Mouse (Mus musculus): ENCODE results near the gene C1qtnf9. TPM values are rescaled to one million over a fixed set of nuclear protein-coding genes. Genes with fewer than 3 reads are reported as not detected.

C1qtnf9 gene
- polyA plus RNA-seq, 1 experiment from 2014 or later = 0.12 TPM

DNA sequence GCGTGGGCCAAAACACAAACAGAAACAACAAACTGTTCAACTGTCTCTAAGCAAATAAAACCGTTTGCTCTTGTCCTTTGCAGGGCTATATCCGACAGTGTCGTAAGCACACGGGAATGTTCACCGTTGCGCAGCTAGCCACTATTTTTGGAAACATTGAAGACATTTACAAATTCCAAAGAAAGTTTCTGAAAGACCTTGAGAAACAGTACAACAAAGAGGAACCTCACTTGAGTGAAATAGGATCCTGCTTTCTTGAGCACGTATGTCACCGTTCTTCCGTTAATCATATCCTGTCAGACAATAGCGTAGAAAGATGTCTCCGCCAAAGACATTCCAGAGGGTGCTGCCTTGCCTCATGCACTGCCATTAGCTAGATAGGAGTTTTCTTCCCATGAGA, 18.1 kb upstream of the C1qtnf9 start:
- Histone ChIP-seq H3K27me3 (ENCODE audit: insufficient read depth, low read length) (no peaks in the 10 kb centered on the region), H3K27ac (ENCODE audit: low read depth) (no peak overlapping the region), H3K9ac (no peak overlapping the region), H3K4me2 (no peak overlapping the region), H3K9me3 (ENCODE audit: low read depth, low read length) (no peaks in the 10 kb centered on the region), H3K36me3 (ENCODE audit: insufficient read depth) (peaks cover 18% of the 10 kb centered on the region), H3K4me3 (ENCODE audit: low read depth, low read length) (no peak overlapping the region), H3K4me1 (ENCODE audit: insufficient read depth) (0 out of 2 replicates have a peak, but pooled peaks cover 1% of the 10 kb centered on the region)
- DNase-seq = no peak
- no peak for ATAC-seq (ENCODE audit: insufficient read depth)
- 55% methylated on average over 12 of the region's 12 CpGs for WGBS
- no peak for TF ChIP-seq CTCF (IDR thresholded peaks at IDR 0.05; ENCODE audit: low read depth)

DNA sequence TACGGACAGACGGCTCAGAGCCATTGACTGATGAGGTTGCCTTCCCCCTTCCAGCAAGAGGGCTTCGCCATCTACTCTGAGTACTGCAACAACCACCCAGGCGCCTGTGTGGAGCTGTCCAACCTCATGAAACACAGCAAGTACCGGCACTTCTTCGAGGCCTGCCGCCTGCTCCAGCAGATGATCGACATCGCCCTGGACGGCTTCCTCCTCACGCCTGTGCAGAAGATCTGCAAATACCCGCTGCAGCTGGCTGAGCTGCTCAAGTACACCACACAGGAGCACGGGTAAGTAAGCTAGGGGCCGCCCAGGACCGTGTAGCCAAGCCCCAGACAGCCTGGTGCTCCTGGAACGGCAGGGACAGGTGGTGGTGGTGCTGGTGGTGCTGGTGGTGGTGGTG, 16.4 kb upstream of the C1qtnf9 start:
- Histone ChIP-seq H3K9me3 (ENCODE audit: low read depth, low read length) (no peaks in the 10 kb centered on the region), H3K36me3 (ENCODE audit: insufficient read depth) (peaks cover 19% of the 10 kb centered on the region), H3K9ac (no peak overlapping the region), H3K27ac (ENCODE audit: low read depth) (no peak overlapping the region), H3K27me3 (ENCODE audit: insufficient read depth, low read length) (no peaks in the 10 kb centered on the region), H3K4me1 (ENCODE audit: insufficient read depth) (no peaks in the 10 kb centered on the region), H3K4me3 (ENCODE audit: low read depth, low read length) (no peak overlapping the region), H3K4me2 (no peak overlapping the region)
- ATAC-seq (ENCODE audit: insufficient read depth) = no peak; the same call in 1 of the 2 replicates
- no peak for TF ChIP-seq CTCF (IDR thresholded peaks at IDR 0.05; ENCODE audit: low read depth)
- no peak for DNase-seq
- WGBS = 83% methylated on average over 16 of the region's 16 CpGs

DNA sequence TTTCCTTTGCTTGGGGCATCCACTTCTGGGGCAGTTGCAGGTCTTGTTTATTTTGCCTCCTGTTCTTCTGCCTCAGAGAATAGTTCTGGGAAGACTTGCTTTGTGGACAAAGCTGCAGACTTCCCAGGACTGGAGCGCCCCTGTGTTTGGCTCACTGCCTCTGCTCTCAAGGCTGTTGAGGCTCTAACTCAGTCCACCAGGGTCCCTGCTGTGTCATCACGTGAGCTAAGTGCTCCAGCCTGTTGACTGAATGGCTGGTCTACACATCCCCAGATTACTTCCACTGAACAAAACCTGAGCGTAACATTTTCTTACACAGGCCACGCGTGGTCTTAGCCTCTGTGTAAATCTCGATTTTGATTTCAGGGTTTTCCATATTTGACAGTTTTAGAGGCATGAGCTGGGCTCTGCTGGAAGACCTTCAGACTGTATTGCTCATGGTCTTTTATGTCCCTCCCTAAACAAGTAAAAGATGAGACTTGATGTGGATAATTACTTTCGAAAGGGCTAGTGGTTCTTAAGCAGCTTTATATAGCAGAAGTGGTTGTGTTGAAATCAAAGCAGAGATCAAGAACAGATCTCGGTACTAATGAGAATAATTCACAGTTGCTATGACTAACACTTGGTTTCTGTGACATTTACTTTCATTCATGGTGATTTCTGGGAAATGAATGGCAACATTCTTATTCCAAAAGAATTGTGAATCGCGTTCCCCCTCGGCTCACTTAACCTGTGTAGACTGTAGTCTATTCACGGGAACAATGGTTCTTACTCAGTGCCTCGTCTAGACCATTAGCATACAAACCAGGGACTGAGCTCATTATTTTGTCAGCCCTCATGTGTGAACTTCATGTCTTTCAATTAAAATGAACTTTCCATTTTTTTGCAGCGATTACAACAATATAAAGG, 14.8 kb upstream of the C1qtnf9 start:
- Histone ChIP-seq H3K4me3 (ENCODE audit: low read depth, low read length) (no peak overlapping the region), H3K9ac (no peak overlapping the region), H3K36me3 (ENCODE audit: insufficient read depth) (peaks cover 10% of the 10 kb centered on the region), H3K27me3 (ENCODE audit: insufficient read depth, low read length) (no peaks in the 10 kb centered on the region), H3K27ac (ENCODE audit: low read depth) (no peak overlapping the region), H3K4me1 (ENCODE audit: insufficient read depth) (no peaks in the 10 kb centered on the region), H3K4me2 (no peak overlapping the region), H3K9me3 (ENCODE audit: low read depth, low read length) (no peaks in the 10 kb centered on the region)
- ATAC-seq (ENCODE audit: insufficient read depth) (no peak), DNase-seq (no peak)
- 82% methylated on average over 14 of the region's 14 CpGs for WGBS
- TF ChIP-seq CTCF (IDR thresholded peaks at IDR 0.05; ENCODE audit: low read depth) = no peak

DNA sequence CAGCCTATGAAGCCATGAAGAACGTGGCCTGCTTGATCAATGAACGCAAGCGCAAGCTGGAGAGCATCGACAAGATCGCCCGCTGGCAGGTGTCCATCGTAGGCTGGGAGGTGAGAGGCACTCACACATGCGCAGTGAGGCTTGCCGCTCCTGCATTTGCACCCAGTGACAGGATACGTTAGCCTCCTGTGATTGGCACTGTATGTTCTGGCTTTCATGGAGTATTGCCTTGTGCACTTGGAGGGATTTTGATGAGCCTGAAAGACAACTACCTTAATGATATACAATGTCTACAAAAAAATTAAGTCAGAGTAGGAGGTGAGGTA, 14.2 kb upstream of the C1qtnf9 start:
- Histone ChIP-seq H3K9me3 (ENCODE audit: low read depth, low read length) (no peaks in the 10 kb centered on the region), H3K4me2 (no peak overlapping the region), H3K27ac (ENCODE audit: low read depth) (no peak overlapping the region), H3K36me3 (ENCODE audit: insufficient read depth) (peaks cover 10% of the 10 kb centered on the region), H3K4me1 (ENCODE audit: insufficient read depth) (no peaks in the 10 kb centered on the region), H3K27me3 (ENCODE audit: insufficient read depth, low read length) (no peaks in the 10 kb centered on the region), H3K9ac (no peak overlapping the region), H3K4me3 (ENCODE audit: low read depth, low read length) (no peak overlapping the region)
- ATAC-seq (ENCODE audit: insufficient read depth) = no peak
- no peak for DNase-seq
- 95% methylated on average over 10 of the region's 10 CpGs for WGBS
- TF ChIP-seq CTCF (IDR thresholded peaks at IDR 0.05; ENCODE audit: low read depth) = no peak

DNA sequence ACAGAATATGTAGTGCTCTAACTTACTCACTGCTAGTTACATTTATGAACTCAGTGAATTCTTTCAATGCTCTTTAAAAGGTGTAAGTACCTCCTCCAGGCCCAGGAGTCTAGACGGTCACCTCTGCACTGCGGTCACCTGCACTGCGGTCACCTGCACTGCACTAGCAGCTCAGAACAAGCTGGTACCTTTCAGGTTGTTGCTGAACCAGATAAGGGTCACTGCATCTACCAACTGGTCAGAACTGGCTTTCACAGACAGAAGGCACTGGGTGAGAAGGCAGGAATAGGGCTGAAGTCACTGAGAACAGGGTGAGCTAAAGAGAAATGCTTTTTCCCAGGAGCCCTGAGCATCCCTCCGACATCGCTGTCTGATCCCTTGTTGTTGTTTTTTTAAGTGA, 13.3 kb upstream of the C1qtnf9 start:
- Histone ChIP-seq H3K27ac (ENCODE audit: low read depth) (no peak overlapping the region), H3K9me3 (ENCODE audit: low read depth, low read length) (no peaks in the 10 kb centered on the region), H3K27me3 (ENCODE audit: insufficient read depth, low read length) (no peaks in the 10 kb centered on the region), H3K36me3 (ENCODE audit: insufficient read depth) (peaks cover 17% of the 10 kb centered on the region), H3K4me1 (ENCODE audit: insufficient read depth) (no peaks in the 10 kb centered on the region), H3K9ac (no peak overlapping the region), H3K4me2 (no peak overlapping the region), H3K4me3 (ENCODE audit: low read depth, low read length) (no peak overlapping the region)
- no peak for DNase-seq
- WGBS = 97% methylated on average over 5 of the region's 5 CpGs
- TF ChIP-seq CTCF (IDR thresholded peaks at IDR 0.05; ENCODE audit: low read depth) = no peak
- no peak for ATAC-seq (ENCODE audit: insufficient read depth)

DNA sequence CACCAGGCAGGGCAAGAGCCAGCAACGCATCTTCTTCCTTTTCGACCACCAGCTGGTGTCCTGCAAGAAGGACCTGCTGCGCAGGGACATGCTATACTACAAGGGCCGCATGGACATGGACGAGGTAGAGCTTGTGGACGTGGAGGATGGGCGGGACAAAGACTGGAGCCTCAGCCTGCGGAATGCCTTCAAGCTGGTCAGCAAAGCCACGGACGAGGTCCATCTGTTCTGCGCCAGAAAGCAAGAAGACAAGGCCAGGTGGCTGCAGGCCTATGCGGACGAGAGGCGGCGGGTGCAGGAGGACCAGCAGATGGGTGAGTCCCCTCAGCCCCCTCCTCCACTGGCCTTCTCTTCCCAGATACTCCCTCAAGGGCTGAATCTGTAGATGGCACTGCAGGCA, 11.7 kb upstream of the C1qtnf9 start:
- no peak for DNase-seq
- H3K4me3 ChIP-seq (ENCODE audit: low read depth, low read length) = no peak overlapping the region
- ATAC-seq (ENCODE audit: insufficient read depth) = no peak
- no peaks in the 10 kb centered on the region for H3K4me1 ChIP-seq (ENCODE audit: insufficient read depth)
- no peak overlapping the region for H3K9ac ChIP-seq
- WGBS = 75% methylated on average over 15 of the region's 15 CpGs
- H3K36me3 ChIP-seq (ENCODE audit: insufficient read depth) = peaks cover 20% of the 10 kb centered on the region
- no peak for TF ChIP-seq CTCF (IDR thresholded peaks at IDR 0.05; ENCODE audit: low read depth)
- H3K27ac ChIP-seq (ENCODE audit: low read depth) = no peak overlapping the region
- H3K27me3 ChIP-seq (ENCODE audit: insufficient read depth, low read length) = no peaks in the 10 kb centered on the region
- H3K9me3 ChIP-seq (ENCODE audit: low read depth, low read length) = no peaks in the 10 kb centered on the region
- H3K4me2 ChIP-seq = no peak overlapping the region

DNA sequence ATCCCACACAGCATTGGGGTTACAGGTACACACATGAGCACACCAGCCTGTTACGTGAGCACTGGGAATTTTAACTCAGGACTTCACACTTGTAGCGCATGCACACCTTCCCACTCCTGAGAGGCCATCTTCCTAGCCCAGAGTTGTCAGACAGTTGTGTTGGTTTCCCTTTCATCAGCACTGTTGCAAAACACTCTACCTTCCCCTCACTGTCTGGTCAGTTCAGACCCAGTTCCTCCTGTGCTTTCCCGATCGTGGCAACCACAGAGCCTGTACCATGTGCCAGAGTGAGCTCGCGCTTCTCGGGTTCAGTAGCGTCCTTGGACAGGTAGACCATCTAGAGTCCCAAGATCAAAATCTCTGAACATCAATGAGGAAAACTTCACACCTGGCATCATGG, 10.7 kb upstream of the C1qtnf9 start:
- Histone ChIP-seq H3K4me1 (ENCODE audit: insufficient read depth) (no peaks in the 10 kb centered on the region), H3K9ac (no peak overlapping the region), H3K27ac (ENCODE audit: low read depth) (no peak overlapping the region), H3K9me3 (ENCODE audit: low read depth, low read length) (no peaks in the 10 kb centered on the region), H3K4me3 (ENCODE audit: low read depth, low read length) (no peak overlapping the region), H3K4me2 (no peak overlapping the region), H3K27me3 (ENCODE audit: insufficient read depth, low read length) (no peaks in the 10 kb centered on the region), H3K36me3 (ENCODE audit: insufficient read depth) (peaks cover 23% of the 10 kb centered on the region; the same call in 1 of the 2 replicates)
- no peak for TF ChIP-seq CTCF (IDR thresholded peaks at IDR 0.05; ENCODE audit: low read depth)
- 93% methylated on average over 8 of the region's 8 CpGs for WGBS
- DNase-seq = no peak
- no peak for ATAC-seq (ENCODE audit: insufficient read depth)

Measured in lung, embryonic 14.5 days (tissue).